Mouse (Mus musculus): Measurements from ENCODE around the gene Nipsnap1.

DNA sequence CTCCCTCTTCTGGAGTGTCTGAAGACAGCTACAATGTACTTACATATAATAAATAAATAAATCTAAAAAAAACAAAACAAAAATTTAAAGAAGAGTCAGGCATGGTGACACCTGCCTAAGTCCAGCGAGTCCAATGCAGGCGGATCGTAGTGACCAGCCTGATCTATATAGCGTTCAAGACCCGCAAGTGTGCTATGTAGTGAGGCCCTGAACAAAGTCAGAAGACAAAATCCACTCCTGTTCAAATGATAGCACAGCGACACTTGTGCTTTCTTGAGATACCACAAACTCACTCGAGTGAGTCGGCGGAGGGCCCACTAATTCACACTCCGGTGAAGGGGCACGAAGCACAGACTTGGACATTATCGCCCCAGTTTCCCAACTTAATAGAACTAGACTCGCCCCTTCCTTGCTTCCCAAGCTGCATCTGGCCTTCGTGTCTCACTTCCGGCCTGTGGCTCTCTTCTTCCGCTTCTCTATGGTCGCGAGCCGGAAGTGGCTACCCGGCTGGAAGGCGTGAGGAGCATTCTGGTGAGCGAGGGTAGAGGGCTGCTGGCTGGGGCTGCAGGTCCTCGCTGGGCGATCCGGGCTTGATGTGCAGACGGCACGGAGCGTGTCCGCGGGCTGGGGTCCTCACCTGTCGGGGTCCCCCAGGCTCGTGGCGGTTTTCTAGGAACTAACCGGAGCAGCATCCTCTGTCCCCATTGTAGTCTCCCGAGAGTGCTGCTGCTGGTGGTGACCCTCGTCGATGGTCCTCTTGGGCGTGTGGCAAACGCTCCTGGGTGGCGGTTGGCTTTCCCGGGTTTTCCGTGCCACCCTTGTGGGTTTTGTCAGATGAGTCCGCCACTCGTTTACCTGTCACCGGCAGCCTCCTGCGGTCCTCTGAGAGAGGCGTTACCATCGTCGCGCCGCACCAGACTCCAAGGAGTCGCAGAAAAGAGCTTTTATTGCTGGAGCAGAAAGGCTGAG, 21.4 kb downstream of the Nipsnap1 start, which contains the start of gene Thoc5:
- TF ChIP-seq USF2 (IDR thresholded peaks at IDR 0.05; ENCODE audit: borderline replicate concordance in 1 of 2, insufficient read depth in 1 of 2, low read depth in 1 of 2, low read length in 2 of 2) (no peak), MXI1 (IDR thresholded peaks at IDR 0.05; ENCODE audit: low read depth, low read length) (peak; percentile 97), CTCF (IDR thresholded peaks at IDR 0.05 in 2 of 3, conservative IDR thresholded peaks at IDR 0.05 in 1 of 3; ENCODE audit: control insufficient read depth in 1 of 3, insufficient read depth in 1 of 3, low read depth in 2 of 3, low read length in 3 of 3, poor library complexity in 1 of 3, severe bottlenecking in 1 of 3) (no peak), POLR2A (IDR thresholded peaks at IDR 0.05; ENCODE audit: control insufficient read depth in 1 of 2, insufficient read depth in 1 of 2, low read depth in 1 of 2, low read length in 2 of 2, poor library complexity in 1 of 2) (peak; percentile 94 to 99), SIN3A (IDR thresholded peaks at IDR 0.05; ENCODE audit: low read length) (peak; percentile 98), EP300 (IDR thresholded peaks at IDR 0.05; ENCODE audit: low read depth in 1 of 2, low read length in 2 of 2) (peak in 1 of 2 experiments; percentile 4; a peak in 1 of 4 replicates), ZKSCAN1 (IDR thresholded peaks at IDR 0.05; ENCODE audit: low read depth, low read length) (0 out of 2 replicates have a peak, but pooled peaks have one; percentile 13), MAX (IDR thresholded peaks at IDR 0.05; ENCODE audit: low read length) (peak; percentile 87; the same call in 1 of the 2 replicates), MAFK (IDR thresholded peaks at IDR 0.05; ENCODE audit: borderline replicate concordance, low read depth, low read length) (no peak), POLR2AphosphoS2 (IDR thresholded peaks at IDR 0.05; ENCODE audit: low read length) (peak; percentile 99)
